Mouse (Mus musculus): ENCODE results near the gene Diaph2.

- no peak for TF ChIP-seq CTCF (IDR thresholded peaks at IDR 0.05; ENCODE audit: borderline replicate concordance, insufficient read depth, low read depth, low read length)
- TF ChIP-seq POLR2A (IDR thresholded peaks at IDR 0.05; ENCODE audit: borderline replicate concordance, insufficient read depth, low read length) = no peak
These were observed 47.8 kb upstream of the Diaph2 start for GRCm38 (mm10) chrX:129701634-129702312.
